Mouse (Mus musculus) frontal cortex, postnatal 25 days (tissue): ENCODE results near the gene Vgll4.
A peak's percentile ranks its signal among the peaks of the same experiment; 100 is the strongest.

ENCODE experiments used
- DNase-seq, 2 experiments: peaks; one replicate each; pipeline ENCODE4 v3.0.0; 2022; ENCODE audit warnings: low spot score in 2 of 2

The Vgll4 gene

DNA sequence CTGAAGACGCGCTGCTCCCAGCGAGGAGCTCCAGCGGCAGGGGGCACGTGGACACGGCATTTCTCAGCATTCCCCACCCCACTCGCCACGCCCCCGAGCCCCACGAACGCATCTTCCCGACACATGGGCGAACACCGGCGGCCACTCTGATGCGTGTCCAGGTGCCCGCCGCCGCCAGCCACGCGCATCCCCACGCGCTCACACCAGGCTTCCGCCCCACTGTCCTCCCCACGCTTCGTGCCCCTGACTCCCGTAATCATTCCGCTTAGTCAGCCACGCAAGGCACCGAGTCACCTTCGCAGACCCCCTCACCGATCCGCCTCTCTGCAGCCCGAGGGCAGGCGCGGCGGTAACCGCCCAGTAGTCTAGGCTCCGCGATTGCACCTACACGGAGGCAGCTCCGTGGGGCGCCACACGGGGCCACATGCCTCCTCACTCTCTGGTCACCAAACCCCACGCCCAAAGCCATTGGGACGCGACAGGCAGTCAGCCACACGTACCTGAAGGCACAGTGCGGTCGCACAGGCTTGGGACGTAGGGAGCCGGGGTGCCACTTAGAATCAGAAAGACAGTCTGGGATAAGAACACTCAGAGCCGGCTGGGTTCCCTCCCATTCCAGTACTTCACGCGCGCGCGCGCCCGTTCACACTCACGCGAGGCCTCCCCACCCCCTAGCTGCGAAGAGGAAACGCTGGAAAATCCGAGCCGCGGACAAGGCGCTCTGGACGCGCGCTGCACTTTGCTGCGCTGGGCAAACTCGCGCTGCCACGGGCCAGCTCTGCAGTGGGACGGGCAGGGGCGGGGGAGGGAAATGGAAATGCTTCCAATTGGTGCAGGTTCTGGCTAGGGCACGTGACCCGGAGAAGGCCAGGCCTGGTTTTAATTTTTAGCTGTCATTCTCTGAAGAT is at the start of gene Vgll4:
Gene Vgll4 (minus strand): TSS at position 782 of the 908 bp plus-strand sequence.
- DNase-seq: peak; percentile 36 to 43

DNA sequence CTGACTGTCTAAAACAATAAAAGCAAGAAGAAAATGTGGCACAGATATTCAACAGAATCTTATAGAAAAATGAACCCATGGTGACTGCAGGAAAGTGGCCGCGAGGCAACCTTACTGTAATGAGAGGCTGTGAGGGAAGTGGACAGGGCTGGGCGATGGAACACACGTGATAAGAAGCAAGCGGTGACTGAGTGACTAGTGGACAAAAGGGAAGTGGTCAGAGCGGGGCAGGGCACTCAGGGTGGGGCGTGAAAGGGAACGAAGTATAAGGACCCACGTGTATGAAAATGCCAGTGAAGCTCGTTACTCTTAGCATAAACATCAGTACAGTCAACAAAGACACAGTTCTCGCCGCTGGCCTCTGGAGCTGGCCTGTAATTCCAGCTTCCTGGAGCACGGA is 45.7 kb upstream of the Vgll4 start:
- DNase-seq: no peak

DNA sequence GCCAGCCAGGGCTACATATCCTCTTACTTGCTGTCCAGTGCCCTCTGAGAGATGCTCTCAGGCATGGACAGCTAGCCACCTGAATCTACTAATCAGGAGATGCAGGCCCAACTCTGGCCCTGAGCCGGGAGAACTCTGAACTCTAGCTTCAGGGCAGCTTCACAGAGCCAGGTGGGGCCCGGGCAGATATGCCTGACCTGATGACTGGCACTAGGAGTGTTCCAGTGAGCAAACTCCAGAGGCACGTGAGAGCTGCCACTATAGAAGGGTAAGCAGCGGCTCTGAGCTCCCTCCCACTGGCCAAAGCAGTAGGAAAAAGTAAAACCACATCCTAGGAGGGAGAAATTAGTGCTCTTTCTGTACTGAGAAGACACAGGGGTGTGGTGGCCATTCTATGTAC is 43.8 kb upstream of the Vgll4 start:
- no peak for DNase-seq

DNA sequence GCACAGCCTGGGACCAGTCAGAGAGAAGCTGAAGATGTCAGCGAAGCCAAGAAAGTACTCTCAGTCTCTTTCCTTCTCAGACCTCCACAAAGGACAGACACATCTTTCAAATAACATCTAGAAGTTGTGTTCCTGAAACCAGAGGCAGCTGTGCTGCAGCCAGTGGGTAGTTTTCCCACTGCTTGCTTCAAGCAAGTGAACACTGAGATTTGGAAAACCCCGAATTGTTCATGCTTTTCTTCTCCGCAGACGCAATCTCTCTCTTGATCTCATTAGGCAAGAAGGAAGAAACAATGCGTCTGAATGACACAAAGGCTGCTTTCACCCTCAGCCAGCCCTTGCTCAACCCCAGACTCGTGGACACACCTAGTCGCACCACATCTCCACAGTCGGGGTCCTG is 42.0 kb upstream of the Vgll4 start:
- no peak for DNase-seq

DNA sequence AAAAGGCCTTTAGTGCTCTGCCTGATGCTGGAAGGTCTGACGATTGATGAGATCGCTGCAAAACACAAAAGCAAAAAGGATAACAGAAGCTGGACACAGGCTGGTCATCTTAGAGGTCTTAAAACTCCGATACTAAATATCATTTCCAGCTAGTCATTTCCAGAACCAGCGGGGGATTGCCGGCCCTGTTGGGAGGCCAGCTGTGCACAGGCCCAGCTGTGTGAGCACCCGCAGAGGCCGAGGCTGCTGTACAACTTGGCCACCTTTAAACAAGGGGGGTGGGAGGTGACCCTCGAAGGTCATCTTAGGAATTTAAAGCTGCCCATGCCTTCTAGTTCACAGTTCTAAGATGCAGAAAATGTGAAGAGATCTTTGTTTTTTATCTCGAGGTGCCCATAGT is 41.0 kb upstream of the Vgll4 start:
- no peak for DNase-seq

DNA sequence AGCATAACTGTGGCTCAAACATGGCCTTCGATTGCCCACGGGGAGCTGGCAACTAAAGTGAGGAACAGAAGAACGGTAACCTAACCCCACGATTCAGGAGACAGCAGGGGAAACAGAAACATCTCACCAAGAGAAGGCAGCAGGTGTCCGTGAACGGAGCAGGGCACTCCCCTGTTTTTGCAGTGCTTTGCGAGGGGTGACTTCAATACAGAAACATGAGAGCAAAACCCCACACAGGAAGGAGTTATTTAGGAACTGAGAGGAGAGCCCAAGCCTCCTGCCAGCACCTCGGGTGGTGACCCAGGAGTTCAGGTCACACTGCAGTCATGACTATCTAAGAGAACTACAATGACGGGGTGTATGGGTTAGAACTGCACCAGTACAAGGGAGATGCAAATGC is 40.5 kb upstream of the Vgll4 start:
- no peak for DNase-seq

DNA sequence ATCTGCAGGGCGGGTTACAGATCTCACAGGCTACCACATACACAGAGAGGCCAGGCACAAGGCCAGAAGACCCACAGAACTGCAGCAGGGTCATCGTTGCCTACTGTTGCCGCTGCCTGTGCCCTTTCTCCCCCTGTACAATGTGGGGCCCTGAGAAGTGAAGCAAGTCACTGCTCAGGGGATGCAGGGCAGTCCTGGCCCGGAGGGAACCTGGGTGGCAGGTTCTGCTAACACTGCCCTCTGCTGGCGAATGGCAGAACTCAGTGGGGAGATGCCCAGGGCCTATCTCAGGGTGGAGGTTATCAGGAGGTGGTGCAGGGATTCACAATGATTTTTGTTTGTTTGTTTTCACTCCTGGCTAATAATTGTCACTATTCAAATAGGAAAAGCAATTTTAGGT is 37.9 kb upstream of the Vgll4 start:
- peak; percentile 32 to 72 for DNase-seq

DNA sequence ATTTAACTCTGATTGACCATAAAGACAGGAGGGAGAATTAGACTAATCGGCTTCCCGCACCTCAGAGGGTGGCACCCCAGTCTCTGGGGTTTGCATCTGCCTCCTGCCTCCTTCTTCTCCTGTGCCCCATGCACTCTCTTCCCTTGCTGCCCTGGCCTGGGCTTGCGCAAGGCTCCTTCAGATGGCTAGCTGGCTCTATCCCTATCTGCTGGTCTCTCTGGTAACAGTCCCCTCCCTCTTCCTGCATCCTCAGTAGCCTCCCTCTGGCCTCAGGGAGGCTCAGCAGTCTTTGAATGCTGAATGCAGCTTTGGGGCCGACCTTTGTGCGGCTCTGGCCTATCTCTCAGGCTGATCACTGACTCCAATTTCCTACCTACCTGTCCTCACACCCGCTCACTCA is 37.2 kb upstream of the Vgll4 start:
- DNase-seq: no peak

DNA sequence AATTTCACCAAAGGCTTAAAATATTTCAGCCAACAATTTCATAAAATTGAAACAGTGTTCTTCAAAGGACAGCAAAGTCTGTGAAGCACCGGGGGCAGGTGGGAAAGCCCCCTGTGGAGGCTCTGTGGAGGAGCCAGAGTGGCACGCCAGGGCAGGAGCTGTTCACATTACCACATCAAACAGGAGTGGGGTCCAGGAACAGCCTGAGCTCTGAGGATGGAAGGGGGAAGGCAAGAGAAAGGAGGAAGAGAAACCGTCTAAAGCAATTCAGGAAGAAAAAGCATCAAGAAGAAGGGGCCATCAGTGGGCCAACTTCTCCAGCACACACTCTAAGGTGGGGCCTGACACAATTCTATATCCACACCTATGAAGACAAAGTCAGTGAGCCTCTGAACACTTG is 36.3 kb upstream of the Vgll4 start:
- no peak for DNase-seq

DNA sequence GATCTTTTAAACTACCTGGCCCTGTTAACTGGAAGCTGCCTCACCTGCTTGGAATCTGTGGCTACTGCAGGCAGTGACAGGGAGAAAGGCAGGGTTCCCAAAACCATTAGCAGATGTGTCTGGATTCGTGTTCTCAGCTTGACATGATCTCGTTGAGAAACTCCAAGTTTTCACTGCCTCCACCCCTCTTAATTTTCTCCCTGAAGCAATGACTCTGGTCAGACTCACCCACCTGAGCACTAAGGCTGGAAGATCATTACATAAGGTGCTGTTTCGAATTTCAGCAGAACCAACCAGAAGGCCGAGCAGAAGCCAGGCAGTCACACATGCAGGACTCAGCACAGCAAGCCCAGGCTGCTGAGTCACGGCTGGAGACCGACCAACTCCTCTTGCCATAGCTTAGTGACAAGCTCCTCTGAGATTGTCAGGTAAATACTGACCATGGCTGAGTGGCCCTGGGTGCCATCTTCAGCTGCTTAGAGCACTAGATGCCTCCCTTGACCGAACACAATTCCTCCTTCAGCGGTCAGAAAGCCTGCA is 35.6 kb upstream of the Vgll4 start:
- DNase-seq: peak in 1 of 2 experiments; percentile 22

DNA sequence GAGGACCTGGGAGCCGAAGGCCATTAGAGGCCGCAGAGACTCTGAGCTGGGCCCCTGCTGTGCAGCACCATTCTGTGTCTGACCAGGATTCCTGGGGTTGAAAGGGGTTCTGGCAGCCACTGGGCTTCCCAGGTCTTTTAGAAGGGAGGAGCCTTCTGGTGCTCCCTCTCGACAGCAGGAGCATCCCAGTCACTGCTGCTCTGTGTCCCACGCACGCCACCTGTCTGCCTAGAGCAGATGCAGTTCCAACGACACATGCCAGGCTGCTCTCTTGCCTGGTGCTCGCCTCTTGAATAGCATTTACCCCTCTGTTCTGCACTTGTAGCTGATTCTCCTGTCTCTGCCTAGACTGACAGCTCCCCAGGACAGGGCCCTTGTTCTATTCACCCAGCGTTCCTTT is 34.8 kb upstream of the Vgll4 start:
- peak; percentile 22 to 34 for DNase-seq

DNA sequence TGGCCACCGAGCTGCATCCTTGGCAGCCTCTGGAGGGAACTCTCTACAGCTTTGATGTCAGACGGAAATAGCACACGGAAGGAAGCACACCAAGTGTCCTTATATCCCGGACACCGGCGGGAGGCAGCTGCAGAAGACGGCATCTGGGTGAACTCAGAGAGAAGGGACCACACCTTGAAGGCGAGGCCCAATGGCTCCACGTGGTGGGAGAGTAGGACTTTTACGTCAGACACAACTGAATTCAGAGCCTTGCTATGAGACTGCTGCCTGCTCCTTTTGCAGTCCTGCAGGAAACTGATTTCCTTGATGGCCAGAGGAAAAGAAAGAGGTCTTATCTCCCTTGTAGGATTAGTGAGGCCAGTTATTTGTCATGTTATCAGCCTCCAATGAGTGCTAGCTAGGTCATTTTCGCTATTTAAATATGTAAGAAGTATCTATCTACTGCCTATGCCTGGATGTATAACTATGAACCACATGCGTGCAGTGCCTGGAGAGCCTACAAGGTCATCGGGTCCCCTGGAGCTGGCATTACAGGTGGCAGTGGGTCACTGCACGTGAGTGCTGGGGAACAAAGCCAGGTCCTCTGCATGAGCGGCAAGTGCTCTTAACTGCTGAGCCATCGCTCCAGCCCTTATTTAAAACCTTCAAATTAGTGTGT is 28.7 kb upstream of the Vgll4 start:
- DNase-seq: no peak

DNA sequence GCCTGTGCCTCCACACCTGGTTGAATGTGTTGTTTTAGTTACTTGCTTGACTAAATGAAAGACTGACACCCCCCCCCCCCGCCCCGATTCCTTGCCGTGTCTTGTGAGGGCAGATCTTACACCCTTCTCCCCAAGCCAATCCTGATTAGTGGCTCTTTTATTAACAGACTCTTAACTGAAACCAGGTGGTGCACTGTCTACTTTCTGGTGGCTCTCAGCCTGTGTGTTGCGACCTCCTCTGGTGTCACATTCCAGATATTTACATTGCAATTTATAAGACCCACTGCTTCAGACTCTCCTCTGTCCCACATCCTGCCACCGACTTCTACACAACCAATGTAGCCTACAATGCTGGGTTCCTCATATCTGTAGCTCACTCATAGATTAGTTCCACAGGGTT is 27.7 kb upstream of the Vgll4 start:
- no peak for DNase-seq

DNA sequence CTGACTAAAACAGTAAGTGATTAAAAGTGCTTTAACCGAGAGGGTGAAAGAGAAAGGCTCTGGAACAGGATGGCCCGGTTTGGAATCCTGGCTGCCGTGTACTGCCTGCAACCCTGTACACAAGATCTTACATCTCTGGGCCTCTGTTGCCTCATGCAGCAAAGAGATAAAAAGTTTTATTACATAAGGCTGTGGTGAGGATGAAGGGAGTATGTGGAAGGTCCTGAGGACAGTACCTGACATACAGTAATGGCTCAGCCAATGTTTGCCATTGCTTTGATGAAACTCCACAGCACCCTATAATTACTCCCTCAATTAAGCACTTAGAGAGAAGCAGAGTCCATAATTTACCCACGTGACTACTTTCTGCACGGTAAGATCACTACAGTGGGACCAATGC is 27.1 kb upstream of the Vgll4 start:
- no peak for DNase-seq

DNA sequence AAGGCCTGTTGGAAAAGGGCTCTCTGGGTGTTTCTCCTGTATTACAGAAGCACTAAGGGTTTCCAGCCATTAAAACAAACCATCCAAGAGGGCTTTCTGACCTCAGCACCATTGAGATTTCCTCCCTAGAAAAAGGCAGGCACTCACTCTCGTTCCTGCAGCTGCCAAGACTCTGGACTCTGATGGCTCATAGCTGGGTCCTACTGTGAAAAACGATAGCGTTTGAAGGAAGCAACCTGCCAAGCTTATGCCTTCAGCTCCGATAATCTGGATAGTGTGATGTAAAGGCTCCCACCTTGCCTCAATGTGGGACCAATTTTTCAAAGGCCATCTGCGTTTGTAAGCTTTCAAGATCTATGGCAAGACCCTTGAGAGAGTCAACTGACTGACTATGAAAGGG is 24.3 kb upstream of the Vgll4 start:
- DNase-seq: no peak

DNA sequence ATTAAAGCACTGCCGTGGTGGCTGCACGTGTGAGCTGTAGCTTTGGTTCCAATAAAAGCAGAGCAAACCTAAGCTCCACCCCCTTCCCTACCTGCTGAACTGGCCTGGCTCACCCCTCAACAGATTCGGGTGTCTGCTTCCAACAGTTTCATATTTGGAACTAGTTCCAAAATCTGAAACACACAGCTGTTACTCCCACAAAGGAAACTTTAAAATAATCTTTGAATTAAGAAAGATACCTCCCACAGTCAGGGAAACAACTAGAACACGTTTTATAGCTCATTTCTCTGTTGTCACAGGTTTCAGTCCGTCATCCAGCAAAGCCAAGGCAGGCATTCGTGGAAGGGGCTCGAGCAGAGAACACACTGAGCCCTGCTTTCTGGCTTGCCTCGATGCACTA is 23.9 kb upstream of the Vgll4 start:
- no peak for DNase-seq

DNA sequence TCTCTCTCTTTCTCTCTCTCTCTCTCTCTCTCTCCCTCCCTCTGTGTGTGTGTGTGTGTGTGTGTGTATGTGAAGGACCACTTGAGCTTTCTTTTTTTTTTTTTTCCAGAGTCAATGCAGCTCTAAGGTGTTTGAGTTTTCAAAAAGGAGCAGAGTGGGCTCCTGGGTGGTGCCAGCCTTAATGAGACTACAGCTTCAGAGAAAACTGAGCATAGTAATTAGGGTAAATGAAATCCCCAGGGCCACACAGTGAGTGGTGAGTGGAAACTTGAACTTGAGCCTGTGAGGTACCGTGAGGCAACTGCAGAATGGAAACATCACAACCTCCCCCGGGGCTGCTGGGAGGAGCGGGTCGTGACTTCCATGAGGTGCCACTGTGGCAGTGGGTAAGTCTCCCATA is 22.1 kb upstream of the Vgll4 start:
- no peak for DNase-seq

DNA sequence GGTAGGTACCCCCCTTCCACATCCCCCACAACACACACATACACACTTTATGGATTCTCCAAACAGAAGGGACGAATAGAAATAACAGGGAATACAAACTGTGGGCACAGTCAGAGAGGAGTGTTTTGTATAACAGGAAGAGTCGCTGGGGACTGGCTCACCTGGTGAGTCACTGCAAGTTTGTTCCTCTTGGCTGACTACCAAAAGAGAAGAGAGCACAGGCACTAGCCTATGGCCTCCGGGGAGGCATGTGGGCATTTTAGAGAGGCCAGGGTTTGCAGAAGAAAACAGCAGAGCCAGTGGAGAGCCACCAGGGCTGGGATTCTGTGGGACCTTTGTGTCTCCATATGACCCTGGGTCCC is 18.8 kb upstream of the Vgll4 start:
- no peak for DNase-seq

DNA sequence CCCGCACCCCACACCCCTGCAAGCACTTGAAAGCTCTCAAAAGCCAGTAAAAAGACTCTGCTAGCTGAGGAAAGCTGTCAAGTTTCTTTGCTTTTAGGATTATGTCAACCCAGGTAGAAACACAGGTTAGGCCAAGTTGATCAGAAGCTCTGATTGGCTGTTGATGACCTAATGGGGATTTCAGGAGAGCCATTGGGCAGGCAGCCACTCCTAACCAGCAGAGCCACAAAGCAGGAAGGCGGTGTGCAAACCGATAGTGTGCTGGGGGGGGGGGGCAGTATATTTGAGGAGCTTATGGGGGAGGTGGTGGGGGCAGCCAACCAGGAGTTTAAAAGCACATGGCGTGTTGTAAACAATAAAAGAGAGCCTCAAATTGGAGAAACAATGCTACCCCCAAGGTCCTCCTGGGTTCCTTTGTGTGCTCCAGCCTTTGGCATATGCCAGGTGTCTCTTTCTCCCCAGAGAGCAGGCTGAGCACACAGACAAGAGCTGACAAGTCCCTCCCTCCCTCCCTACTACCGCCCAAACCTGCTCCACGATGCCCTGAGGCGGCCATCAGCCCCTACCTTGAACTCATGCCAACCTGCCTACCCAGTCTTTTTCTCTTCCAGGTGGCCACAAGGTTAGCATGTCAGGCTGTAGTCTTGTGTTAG is 18.3 kb upstream of the Vgll4 start:
- no peak for DNase-seq

DNA sequence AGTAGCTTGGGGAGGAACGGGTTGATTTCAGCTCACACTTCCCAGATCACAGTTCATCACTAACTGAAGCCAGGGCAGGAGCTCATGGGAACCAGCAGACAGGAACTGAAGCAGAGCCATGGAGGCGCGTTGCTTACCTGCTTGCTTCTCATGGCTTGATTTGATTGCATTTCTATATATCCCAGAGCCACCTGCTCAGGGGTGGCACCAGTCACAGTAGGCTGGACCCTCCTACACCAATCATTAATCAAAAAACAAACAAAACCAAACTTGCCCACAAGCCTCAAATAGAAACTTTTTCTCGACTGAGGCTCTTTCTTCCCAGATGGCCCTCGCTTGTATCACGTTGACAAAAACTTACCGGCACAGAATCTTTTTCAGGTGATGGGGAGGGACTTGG is 12.9 kb upstream of the Vgll4 start:
- no peak for DNase-seq

DNA sequence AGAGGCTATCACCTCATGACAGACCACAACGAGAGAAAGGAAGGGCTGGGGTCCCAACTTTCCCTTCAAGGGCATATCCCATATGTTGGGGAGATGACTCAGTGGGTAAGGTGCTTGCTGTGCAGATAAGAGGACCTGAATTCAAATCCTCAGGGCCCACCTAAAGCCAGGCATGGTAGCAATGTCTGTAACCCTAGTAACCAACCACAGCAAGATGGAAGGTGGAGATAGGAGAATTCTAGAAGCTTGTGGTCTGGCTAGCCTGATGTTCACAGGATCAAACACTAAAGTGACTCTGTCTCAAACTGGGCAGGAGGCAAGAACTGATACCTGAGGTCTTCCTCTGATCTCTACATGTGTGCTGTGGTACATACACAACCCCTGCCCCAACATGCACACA is 9.9 kb upstream of the Vgll4 start:
- no peak for DNase-seq

DNA sequence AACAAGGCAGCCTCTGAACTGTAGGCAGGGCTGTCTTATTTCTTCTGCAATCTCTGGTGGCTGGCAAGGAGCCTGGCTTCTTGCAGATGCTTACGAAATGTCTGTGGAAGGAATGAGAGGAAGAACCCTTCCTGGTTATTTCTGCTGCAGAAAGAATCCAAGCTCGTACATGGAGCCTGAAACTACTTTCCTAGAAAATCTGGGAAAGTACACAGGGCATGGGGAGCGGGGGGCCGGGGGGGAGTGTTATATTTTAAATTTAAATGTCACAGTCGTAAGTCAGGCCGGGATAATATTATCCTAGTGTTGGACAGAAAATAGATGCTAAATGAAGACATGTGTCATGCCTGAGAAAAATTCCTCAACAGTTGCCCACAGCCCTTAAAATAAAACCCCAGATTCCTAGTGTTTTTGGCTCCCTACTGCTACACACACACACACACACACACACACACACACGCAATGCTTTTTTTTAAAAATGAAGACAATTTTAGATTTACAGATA is 7.2 kb upstream of the Vgll4 start:
- DNase-seq: peak; percentile 38 to 51
